Mouse (Mus musculus): ENCODE measurements around the gene Gm43302. TPM values are rescaled to one million over a fixed set of nuclear protein-coding genes. Genes with fewer than 3 reads are reported as not detected.
"Not testable (repeated sequence)": the region's sequence is repeated elsewhere in the genome, so short reads cannot be mapped to it uniquely, and the experiment has no call there.

Gene Gm43302
- polyA plus RNA-seq, 1 experiment from 2014 or later: not detected

- H3K36me3 ChIP-seq; H3K9me3 ChIP-seq; H3K4me1 ChIP-seq; H3K27ac ChIP-seq (replicated peaks); H3K9ac ChIP-seq (replicated peaks); H3K4me3 ChIP-seq; ATAC-seq (replicated peaks); H3K4me2 ChIP-seq (replicated peaks); H3K27me3 ChIP-seq: not testable (repeated sequence)
- no CpG with 5 or more reads among the region's 3 CpGs for WGBS
Measured at GRCm38 (mm10) chr5:105260673-105261072, 32.8 kb downstream of the Gm43302 start.

GRCm38 (mm10) chr5:105252491-105252890 lies 41.0 kb downstream of the Gm43302 start:
- H3K9ac ChIP-seq (replicated peaks): no peak overlapping the region
- no peak for ATAC-seq (replicated peaks)
- H3K4me1 ChIP-seq: no peaks in the 10 kb centered on the region
- H3K27ac ChIP-seq (replicated peaks): no peak overlapping the region
- no peak overlapping the region for H3K4me2 ChIP-seq (replicated peaks)
- H3K9me3 ChIP-seq: no peaks in the 10 kb centered on the region
- H3K4me3 ChIP-seq: no peak overlapping the region
- no peaks in the 10 kb centered on the region for H3K27me3 ChIP-seq
- H3K36me3 ChIP-seq: no peaks in the 10 kb centered on the region

DNA sequence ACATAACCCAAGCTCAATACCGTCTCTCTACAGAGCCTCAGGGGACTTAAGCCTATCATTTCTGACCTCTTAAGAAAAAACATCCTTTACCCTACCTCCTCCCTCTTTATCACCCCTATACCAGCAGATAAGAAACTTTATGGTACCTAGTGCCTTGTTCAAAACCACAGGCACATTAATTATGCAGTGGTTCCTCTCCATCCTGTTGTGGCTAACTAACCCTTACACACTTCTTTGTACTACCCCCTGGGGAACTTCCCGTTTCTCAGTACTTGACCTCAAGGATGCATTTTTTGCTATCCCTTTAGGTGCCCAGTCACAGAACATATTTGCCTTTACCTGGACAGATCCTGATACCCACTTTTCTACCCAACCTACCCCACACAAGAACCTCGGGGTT lies 48.8 kb downstream of the Gm43302 start:
- H3K9ac ChIP-seq (replicated peaks); ATAC-seq (replicated peaks); H3K9me3 ChIP-seq; H3K27ac ChIP-seq (replicated peaks); H3K4me1 ChIP-seq; H3K4me2 ChIP-seq (replicated peaks); H3K4me3 ChIP-seq; H3K27me3 ChIP-seq; H3K36me3 ChIP-seq: not testable (repeated sequence)
- 81% methylated on average over 3 of the region's 3 CpGs for WGBS

- 57% methylated on average over 5 of the region's 5 CpGs for WGBS
- not testable (repeated sequence) for H3K9ac ChIP-seq (replicated peaks); H3K4me2 ChIP-seq (replicated peaks); H3K4me1 ChIP-seq; H3K4me3 ChIP-seq; H3K27me3 ChIP-seq; H3K9me3 ChIP-seq; H3K27ac ChIP-seq (replicated peaks); H3K36me3 ChIP-seq
- peak; percentile 55; the same call in 1 of the 2 replicates for ATAC-seq (replicated peaks)
Measured at GRCm38 (mm10) chr5:105240982-105241381, 52.5 kb downstream of the Gm43302 start.

- not testable (repeated sequence) for H3K27me3 ChIP-seq; ATAC-seq (replicated peaks); H3K4me2 ChIP-seq (replicated peaks); H3K9me3 ChIP-seq; H3K4me3 ChIP-seq; H3K9ac ChIP-seq (replicated peaks); H3K27ac ChIP-seq (replicated peaks); H3K4me1 ChIP-seq; H3K36me3 ChIP-seq
Measured at GRCm38 (mm10) chr5:105239483-105240047, 53.9 kb downstream of the Gm43302 start, which contains the start of gene Gbp10. Gene Gbp10 (minus strand): TSS chr5:105239533.

DNA sequence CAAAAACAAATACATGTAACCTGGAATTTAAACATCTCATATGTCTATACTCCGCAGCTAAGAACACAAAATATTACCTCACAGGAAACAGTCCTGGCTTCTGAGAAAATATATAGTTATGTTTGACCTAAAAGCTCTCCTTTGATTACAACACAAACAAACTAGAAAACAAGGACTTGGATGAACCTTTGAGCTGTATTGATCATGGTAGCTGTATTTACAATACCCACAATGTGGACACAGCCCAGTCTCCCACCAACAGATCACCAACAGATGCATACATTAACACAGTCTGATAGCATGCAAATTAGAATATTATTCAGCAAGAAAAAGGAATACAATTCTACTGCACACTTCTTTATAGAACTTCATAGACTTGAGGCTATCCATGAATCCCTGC lies 55.1 kb downstream of the Gm43302 start:
- WGBS: 86% methylated on average over 1 of the region's 1 CpGs
- not testable (repeated sequence) for H3K9ac ChIP-seq (replicated peaks); H3K4me3 ChIP-seq; ATAC-seq (replicated peaks); H3K4me1 ChIP-seq; H3K27me3 ChIP-seq; H3K27ac ChIP-seq (replicated peaks); H3K9me3 ChIP-seq; H3K36me3 ChIP-seq; H3K4me2 ChIP-seq (replicated peaks)

DNA sequence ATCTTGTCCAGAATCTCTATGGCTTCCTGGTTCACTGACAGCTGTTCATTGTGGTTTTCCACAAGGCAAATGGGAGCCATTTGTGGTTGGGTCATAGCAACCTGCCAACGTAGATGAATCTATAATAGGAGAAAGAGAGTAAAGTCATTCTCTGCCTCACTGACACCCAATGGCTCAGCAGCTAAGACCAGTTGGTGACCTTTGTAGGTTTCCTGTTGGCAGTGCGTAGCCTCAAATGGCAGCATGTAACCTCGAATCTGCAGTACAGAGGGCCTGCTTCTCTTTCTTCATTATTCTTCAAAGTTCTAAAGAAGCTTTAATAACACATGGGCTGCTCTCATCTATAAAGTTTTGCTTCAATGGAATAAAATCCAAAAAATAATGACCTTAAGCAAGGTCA lies 57.5 kb downstream of the Gm43302 start:
- H3K9ac ChIP-seq (replicated peaks); H3K4me3 ChIP-seq; H3K27ac ChIP-seq (replicated peaks); ATAC-seq (replicated peaks); H3K27me3 ChIP-seq; H3K4me2 ChIP-seq (replicated peaks); H3K9me3 ChIP-seq; H3K36me3 ChIP-seq; H3K4me1 ChIP-seq: not testable (repeated sequence)
- 86% methylated on average over 3 of the region's 3 CpGs for WGBS

DNA sequence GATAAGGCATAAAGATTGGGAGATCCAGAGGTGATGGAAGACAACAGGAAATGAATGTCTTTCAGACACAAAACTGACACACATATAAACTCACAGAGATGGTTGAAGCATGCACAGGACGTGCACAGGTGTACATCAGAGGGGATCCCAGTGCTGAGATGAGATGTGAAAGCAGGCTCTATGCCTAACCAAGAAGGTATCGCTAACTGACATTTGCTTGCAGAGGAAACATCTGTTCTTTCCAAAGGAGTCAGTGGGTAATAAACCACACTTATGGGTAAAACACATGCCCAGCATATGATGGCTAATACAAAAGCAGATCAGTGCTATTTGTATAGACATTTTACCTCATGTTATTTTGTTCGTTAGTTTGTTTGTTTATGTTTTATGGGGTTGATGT lies 84.5 kb downstream of the Gm43302 start:
- not testable (repeated sequence) for H3K9ac ChIP-seq (replicated peaks); H3K4me1 ChIP-seq; H3K27me3 ChIP-seq; H3K36me3 ChIP-seq; H3K27ac ChIP-seq (replicated peaks); H3K4me3 ChIP-seq; ATAC-seq (replicated peaks); H3K9me3 ChIP-seq; H3K4me2 ChIP-seq (replicated peaks)
- 100% methylated on average over 1 of the region's 3 CpGs for WGBS

GRCm38 (mm10) chr5:105200791-105201355 lies 92.6 kb downstream of the Gm43302 start:
- not testable (repeated sequence) for ATAC-seq (replicated peaks); H3K9ac ChIP-seq (replicated peaks); H3K9me3 ChIP-seq; H3K27me3 ChIP-seq; H3K4me3 ChIP-seq; H3K36me3 ChIP-seq; H3K4me2 ChIP-seq (replicated peaks); H3K4me1 ChIP-seq; H3K27ac ChIP-seq (replicated peaks)
- 93% methylated on average over 4 of the region's 4 CpGs for WGBS

- not testable (repeated sequence) for H3K4me1 ChIP-seq; H3K27ac ChIP-seq (replicated peaks); H3K9me3 ChIP-seq; H3K4me2 ChIP-seq (replicated peaks); H3K9ac ChIP-seq (replicated peaks); H3K36me3 ChIP-seq; H3K4me3 ChIP-seq; H3K27me3 ChIP-seq; ATAC-seq (replicated peaks)
- 97% methylated on average over 1 of the region's 1 CpGs for WGBS
Measured at GRCm38 (mm10) chr5:105199149-105199548, 94.3 kb downstream of the Gm43302 start.

DNA sequence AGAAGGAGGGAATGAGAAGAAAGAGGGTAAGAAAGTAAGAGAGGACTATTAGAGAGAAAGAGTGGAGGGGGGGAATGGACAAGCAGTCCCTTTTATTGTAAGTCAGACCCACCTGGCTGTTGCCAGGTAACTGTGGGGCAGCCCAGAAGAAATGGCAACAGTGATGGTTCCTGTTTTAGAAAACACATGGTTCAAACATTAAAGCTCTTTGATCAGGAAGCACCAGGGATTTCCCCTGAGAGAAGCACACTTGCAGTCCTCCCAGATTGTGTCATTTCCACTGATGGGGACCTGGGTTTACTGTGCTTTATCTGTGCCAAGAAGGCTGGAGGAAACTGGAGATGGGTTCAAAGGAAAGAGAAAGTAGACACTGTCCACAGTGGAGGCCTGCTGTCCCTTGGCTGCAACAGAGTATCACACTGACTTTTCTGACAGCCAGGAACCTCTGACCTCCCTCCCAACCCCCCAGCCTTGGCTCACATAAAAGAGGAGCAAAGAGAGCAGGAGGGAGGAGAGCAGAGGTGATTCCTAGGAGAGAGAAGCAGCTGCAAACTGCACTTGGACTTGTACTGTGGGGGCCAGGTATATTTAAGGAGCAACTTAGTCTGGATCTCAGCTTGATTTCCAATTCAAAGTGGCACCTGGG lies 95.5 kb downstream of the Gm43302 start:
- H3K4me2 ChIP-seq (replicated peaks); H3K9ac ChIP-seq (replicated peaks); H3K4me1 ChIP-seq; H3K4me3 ChIP-seq; H3K27me3 ChIP-seq; H3K9me3 ChIP-seq; ATAC-seq (replicated peaks); H3K27ac ChIP-seq (replicated peaks); H3K36me3 ChIP-seq: not testable (repeated sequence)

GRCm38 (mm10) chr5:105196308-105196707 lies 97.2 kb downstream of the Gm43302 start:
- H3K27me3 ChIP-seq; H3K9ac ChIP-seq (replicated peaks); ATAC-seq (replicated peaks); H3K9me3 ChIP-seq; H3K27ac ChIP-seq (replicated peaks); H3K4me3 ChIP-seq; H3K36me3 ChIP-seq; H3K4me2 ChIP-seq (replicated peaks); H3K4me1 ChIP-seq: not testable (repeated sequence)
- WGBS: 75% methylated on average over 5 of the region's 5 CpGs

GRCm38 (mm10) chr5:105192536-105192935 lies 101.0 kb downstream of the Gm43302 start:
- 87% methylated on average over 2 of the region's 2 CpGs for WGBS
- ATAC-seq (replicated peaks); H3K4me1 ChIP-seq; H3K4me2 ChIP-seq (replicated peaks); H3K4me3 ChIP-seq; H3K36me3 ChIP-seq; H3K27me3 ChIP-seq; H3K9ac ChIP-seq (replicated peaks); H3K9me3 ChIP-seq; H3K27ac ChIP-seq (replicated peaks): not testable (repeated sequence)

Data from forebrain, embryonic 15.5 days (tissue).